Mouse (Mus musculus) ES-Bruce4 (cell line): ENCODE data around the gene Hp. TPM values are rescaled to one million over a fixed set of nuclear protein-coding genes. Genes with fewer than 3 reads are reported as not detected.

Experiments
- H3K27ac ChIP-seq: 2 replicates; pipeline ENCODE4 v1.5.1; 2012; ENCODE audit warnings: low read length, inconsistent platforms; ENCODE audit not compliant: insufficient read depth
- H3K27me3 ChIP-seq: 2 replicates; pipeline ENCODE4 v1.6.1; 2012; ENCODE audit warnings: mild to moderate bottlenecking, low read length, inconsistent platforms; ENCODE audit not compliant: control insufficient read depth, poor library complexity, insufficient read depth, severe bottlenecking
- H3K36me3 ChIP-seq: 2 replicates; pipeline ENCODE4 v1.6.1; 2012; ENCODE audit warnings: inconsistent platforms, mild to moderate bottlenecking, low read length, moderate library complexity; ENCODE audit not compliant: control insufficient read depth, poor library complexity, insufficient read depth, severe bottlenecking
- H3K4me1 ChIP-seq: one replicate; pipeline ENCODE4 v1.8.1; 2011; ENCODE audit warnings: low read length; ENCODE audit not compliant: control insufficient read depth, insufficient read depth
- H3K4me3 ChIP-seq: 2 replicates; pipeline ENCODE4 v1.5.1; 2011; ENCODE audit warnings: low read depth, mild to moderate bottlenecking, low read length
- H3K9ac ChIP-seq: 2 replicates; pipeline ENCODE4 v1.6.1; 2012; ENCODE audit warnings: low read depth, mild to moderate bottlenecking, inconsistent platforms; ENCODE audit not compliant: poor library complexity, severe bottlenecking
- H3K9me3 ChIP-seq: replicated peaks from 2 replicates; pipeline ENCODE4 v1.6.1; 2012; ENCODE audit warnings: mild to moderate bottlenecking, low read length, inconsistent platforms; ENCODE audit not compliant: control insufficient read depth, poor library complexity, insufficient read depth, severe bottlenecking
- CTCF ChIP-seq: IDR thresholded peaks from one replicate; pipeline ENCODE4 v1.8.1; 2011; ENCODE audit warnings: low read depth, low read length
- EP300 ChIP-seq: IDR thresholded peaks from 2 replicates; pipeline ENCODE4 v1.6.1; 2011; ENCODE audit warnings: low read depth, low read length; ENCODE audit not compliant: insufficient read depth
- POLR2A ChIP-seq: IDR thresholded peaks from one replicate; pipeline ENCODE4 v1.8.1; 2011; ENCODE audit warnings: low read length; ENCODE audit not compliant: insufficient read depth
- polyA plus RNA-seq: library from polyadenylated mRNA; stranded (reverse); fragments of >200 nt; gene quantifications from 2 replicates; pipeline ENCODE4 v1.2.4, GENCODE M21; 2011; ENCODE audit warnings: low read depth; ENCODE audit not compliant: missing spikeins, insufficient read depth, insufficient read length

The Hp gene
- polyA plus RNA-seq, 1 experiment, result not detected

GRCm38 (mm10) chr8:109591367-109591766, 12.4 kb upstream of the Hp start:
- Histone ChIP-seq H3K27me3 (no peaks in the 10 kb centered on the region), H3K9me3 (no peaks in the 10 kb centered on the region), H3K4me1 (no peaks in the 10 kb centered on the region), H3K36me3 (peaks cover 27% of the 10 kb centered on the region), H3K27ac (no peak overlapping the region), H3K4me3 (no peak overlapping the region), H3K9ac (no peak overlapping the region)
- TF ChIP-seq POLR2A (no peak), CTCF (no peak), EP300 (no peak)

DNA sequence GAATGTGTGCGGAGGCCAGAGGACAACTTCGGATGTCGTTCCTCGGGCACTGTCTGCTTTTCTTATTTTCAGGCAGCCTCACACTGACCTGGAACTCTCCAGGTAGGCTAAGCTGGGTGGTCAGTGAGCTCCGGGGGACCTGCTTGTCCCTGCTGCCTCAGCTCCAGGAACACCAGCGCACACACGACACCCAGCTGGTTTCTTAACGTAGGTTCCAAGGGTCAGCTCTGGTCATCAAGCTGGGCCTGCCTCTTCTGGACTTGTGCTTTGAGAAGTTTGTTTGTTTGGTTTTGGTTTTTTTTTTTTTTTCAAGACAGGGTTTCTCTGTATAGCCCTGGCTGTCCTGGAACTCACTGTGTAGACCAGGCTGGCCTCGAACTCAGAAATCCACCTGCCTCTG, 11.9 kb upstream of the Hp start:
- no peaks in the 10 kb centered on the region for H3K9me3 ChIP-seq
- TF ChIP-seq POLR2A (no peak), CTCF (no peak), EP300 (no peak)

GRCm38 (mm10) chr8:109586972-109587504, 8.1 kb upstream of the Hp start:
- Histone ChIP-seq H3K27ac (no peak overlapping the region), H3K4me3 (no peak overlapping the region), H3K9me3 (peaks cover 3% of the 10 kb centered on the region; the same call in 1 of the 2 replicates), H3K4me1 (no peaks in the 10 kb centered on the region), H3K36me3 (no peaks in the 10 kb centered on the region; the same call in 1 of the 2 replicates), H3K27me3 (no peaks in the 10 kb centered on the region), H3K9ac (no peak overlapping the region)
- TF ChIP-seq EP300 (no peak), CTCF (no peak), POLR2A (no peak)

More for the DNA sequence above, 11.9 kb upstream of the Hp start:
- Histone ChIP-seq H3K4me3 (no peak overlapping the region), H3K4me1 (no peaks in the 10 kb centered on the region), H3K9ac (no peak overlapping the region), H3K36me3 (peaks cover 27% of the 10 kb centered on the region), H3K27ac (no peak overlapping the region), H3K27me3 (no peaks in the 10 kb centered on the region)

DNA sequence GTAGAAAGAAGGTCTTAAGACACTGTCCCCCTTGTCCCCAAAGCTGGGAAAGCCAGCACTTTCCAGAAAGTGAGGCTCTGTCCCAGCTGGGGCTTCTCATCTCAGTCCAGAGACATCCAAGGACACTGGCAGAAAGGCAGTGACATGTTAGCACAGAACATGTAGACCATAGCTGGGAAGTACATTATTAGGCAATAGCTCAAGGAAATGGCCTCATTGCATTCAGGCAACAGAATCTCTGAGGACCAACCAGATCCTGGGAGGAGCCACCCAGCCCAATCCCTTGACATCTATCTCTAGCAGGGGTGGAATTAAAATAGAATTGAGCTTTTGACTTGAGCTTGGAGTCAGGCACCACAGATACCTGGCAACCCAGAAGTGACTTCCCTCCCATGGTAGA, 6.7 kb upstream of the Hp start:
- TF ChIP-seq EP300 (no peak), POLR2A (no peak), CTCF (no peak)
- no peak overlapping the region for H3K27ac ChIP-seq
- peaks cover 3% of the 10 kb centered on the region; the same call in 1 of the 2 replicates for H3K9me3 ChIP-seq
- no peak overlapping the region for H3K4me3 ChIP-seq
- no peak overlapping the region for H3K9ac ChIP-seq
- no peaks in the 10 kb centered on the region for H3K36me3 ChIP-seq
- H3K4me1 ChIP-seq, result no peaks in the 10 kb centered on the region
- no peaks in the 10 kb centered on the region for H3K27me3 ChIP-seq

- Histone ChIP-seq H3K36me3 (no peaks in the 10 kb centered on the region), H3K9me3 (peaks cover 3% of the 10 kb centered on the region; the same call in 1 of the 2 replicates), H3K4me1 (no peaks in the 10 kb centered on the region), H3K27ac (no peak overlapping the region), H3K27me3 (no peaks in the 10 kb centered on the region), H3K4me3 (no peak overlapping the region), H3K9ac (no peak overlapping the region)
- TF ChIP-seq EP300 (no peak), POLR2A (no peak), CTCF (no peak)
Observed at GRCm38 (mm10) chr8:109584830-109585229, 5.9 kb upstream of the Hp start.

GRCm38 (mm10) chr8:109584293-109584692, 5.3 kb upstream of the Hp start:
- peaks cover 3% of the 10 kb centered on the region; the same call in 1 of the 2 replicates for H3K9me3 ChIP-seq
- H3K4me3 ChIP-seq, result no peak overlapping the region
- H3K9ac ChIP-seq, result no peak overlapping the region
- no peaks in the 10 kb centered on the region for H3K27me3 ChIP-seq
- TF ChIP-seq EP300, result no peak
- no peak for TF ChIP-seq CTCF
- no peak for TF ChIP-seq POLR2A
- H3K27ac ChIP-seq, result no peak overlapping the region
- no peaks in the 10 kb centered on the region for H3K4me1 ChIP-seq
- no peaks in the 10 kb centered on the region for H3K36me3 ChIP-seq
